Mouse (Mus musculus) spleen, adult 2 months (tissue): Measurements from ENCODE around the gene Scamp3. TPM values are rescaled to one million over a fixed set of nuclear protein-coding genes. Genes with fewer than 3 reads are reported as not detected.
"Not testable (repeated sequence)": the region's sequence is repeated elsewhere in the genome, so short reads cannot be mapped to it uniquely, and the experiment has no call there.

Source experiments
- DNase-seq, 2 experiments: peaks; one replicate each; pipeline versions ENCODE4 v3.0.0 to v3.0.0-alpha.2; 2012 to 2021; ENCODE audit warnings: low spot score in 2 of 2, low read depth in 1 of 2
- H3K27ac ChIP-seq: fragments of 200-500 bp; 2 replicates; pipeline ENCODE4 v1.5.1; 2012; ENCODE audit warnings: low read length, inconsistent platforms; ENCODE audit not compliant: insufficient read depth
- H3K27me3 ChIP-seq: fragments of 200-500 bp; 2 replicates; pipeline ENCODE4 v1.6.1; 2012; ENCODE audit warnings: mild to moderate bottlenecking, moderate library complexity, low read length, inconsistent platforms; ENCODE audit not compliant: control insufficient read depth, insufficient read depth
- H3K36me3 ChIP-seq: fragments of 200-500 bp; 2 replicates; pipeline ENCODE4 v1.6.1; 2012; ENCODE audit warnings: mild to moderate bottlenecking, low read length, inconsistent platforms; ENCODE audit not compliant: control insufficient read depth, insufficient read depth
- H3K4me1 ChIP-seq: fragments of 200-500 bp; 2 replicates; pipeline ENCODE4 v1.6.1; 2011; ENCODE audit warnings: inconsistent platforms; ENCODE audit not compliant: control insufficient read depth, insufficient read depth, insufficient read length
- H3K4me3 ChIP-seq: fragments of 200-500 bp; 2 replicates; pipeline ENCODE4 v1.5.1; 2011; ENCODE audit warnings: mild to moderate bottlenecking, inconsistent platforms; ENCODE audit not compliant: insufficient read depth, insufficient read length; ENCODE audit errors: extremely low read depth
- CTCF ChIP-seq: fragments of 200-500 bp; IDR thresholded peaks from 2 replicates; pipeline ENCODE4 v1.5.1; 2011; ENCODE audit warnings: mild to moderate bottlenecking, inconsistent platforms; ENCODE audit not compliant: insufficient read depth, insufficient read length, insufficient replicate concordance; ENCODE audit errors: extremely low read depth
- POLR2A ChIP-seq: fragments of 200-500 bp; IDR thresholded peaks from 2 replicates; pipeline ENCODE4 v1.6.1; 2011; ENCODE audit warnings: low read depth, low read length, inconsistent platforms
- WGBS: fragments of 180-500 bp; shearing (Covaris S2); methylation state at CpG from one replicate; pipeline ENCODE4 v1.1.7; 2018; 5-methylcytosine and 5-hydroxymethylcytosine counted together
- polyA plus RNA-seq: library from polyadenylated mRNA; depleted of rRNA; stranded (reverse); fragments of >200 nt; gene quantifications from 2 replicates; pipeline ENCODE4 v1.2.3, GENCODE M21; 2012

Gene Scamp3
- polyA plus RNA-seq, 1 experiment, result 120 TPM

- WGBS, result 8% methylated on average over 19 of the region's 19 CpGs
- H3K4me1 ChIP-seq, result peaks cover 5% of the 10 kb centered on the region; the same call in 1 of the 2 replicates
Measured at GRCm38 (mm10) chr3:89214681-89215411, 37.6 kb downstream of the Scamp3 start, which contains the start of gene Thbs3. Gene Thbs3 (plus strand): TSS chr3:89215180.

GRCm38 (mm10) chr3:89215853-89216252, 38.6 kb downstream of the Scamp3 start:
- H3K27me3 ChIP-seq, result no peaks in the 10 kb centered on the region
- DNase-seq, result peak; percentile 76 to 80
- no peaks in the 10 kb centered on the region for H3K36me3 ChIP-seq
- H3K27ac ChIP-seq, result no peak overlapping the region
- H3K4me3 ChIP-seq, result no peak overlapping the region
- TF ChIP-seq CTCF (peak; percentile 73; the same call in 1 of the 2 replicates), POLR2A (no peak)
- peaks cover 5% of the 10 kb centered on the region; the same call in 1 of the 2 replicates for H3K4me1 ChIP-seq
- WGBS, result 0% methylated on average over 6 of the region's 6 CpGs

More at GRCm38 (mm10) chr3:89214681-89215411, 37.6 kb downstream of the Scamp3 start, which contains the start of gene Thbs3:
- Histone ChIP-seq H3K36me3 (no peaks in the 10 kb centered on the region; the same call in 1 of the 2 replicates), H3K27ac (peak within 1 kb of the TSS; percentile 77), H3K4me3 (peak within 1 kb of the TSS; percentile 90), H3K27me3 (no peaks in the 10 kb centered on the region)
- no peak for DNase-seq
- TF ChIP-seq POLR2A, result no peak
- TF ChIP-seq CTCF, result no peak

GRCm38 (mm10) chr3:89216407-89216806, 39.1 kb downstream of the Scamp3 start:
- H3K36me3 ChIP-seq, H3K27me3 ChIP-seq, H3K4me3 ChIP-seq, DNase-seq, H3K4me1 ChIP-seq, H3K27ac ChIP-seq: not testable (repeated sequence)
- WGBS, result 82% methylated on average over 7 of the region's 7 CpGs

DNA sequence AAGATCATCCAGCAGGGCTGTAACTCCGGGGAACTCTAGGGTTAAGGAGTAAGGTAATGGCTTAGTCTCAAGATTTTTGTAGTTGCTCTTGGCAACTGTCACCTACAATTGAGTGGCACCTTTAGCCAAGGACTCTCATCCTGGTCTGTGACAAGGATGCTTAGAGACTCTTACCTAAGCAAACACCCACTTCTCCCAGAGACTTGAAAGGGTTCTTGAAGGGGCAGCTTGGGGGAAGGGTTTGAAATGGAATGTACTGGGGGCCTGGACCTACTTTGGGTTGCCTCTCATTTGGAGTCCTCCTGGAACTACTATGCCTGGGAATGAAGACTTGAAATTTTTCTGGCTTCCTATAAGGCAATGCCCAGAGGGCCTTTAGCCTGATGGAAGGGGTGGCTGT, 41.0 kb downstream of the Scamp3 start:
- WGBS, result 90% methylated on average over 1 of the region's 1 CpGs
- H3K36me3 ChIP-seq, result no peaks in the 10 kb centered on the region
- H3K27ac ChIP-seq, result no peak overlapping the region
- TF ChIP-seq CTCF (no peak), POLR2A (no peak)
- H3K27me3 ChIP-seq, result no peaks in the 10 kb centered on the region
- no peak overlapping the region for H3K4me3 ChIP-seq
- no peak for DNase-seq
- peaks cover 5% of the 10 kb centered on the region; the same call in 1 of the 2 replicates for H3K4me1 ChIP-seq

GRCm38 (mm10) chr3:89219546-89219945, 42.3 kb downstream of the Scamp3 start:
- no peak for TF ChIP-seq POLR2A
- no peak for TF ChIP-seq CTCF

GRCm38 (mm10) chr3:89221167-89221566, 43.9 kb downstream of the Scamp3 start:
- H3K27ac ChIP-seq, result no peak overlapping the region
- no peak for DNase-seq
- H3K4me1 ChIP-seq, result no peaks in the 10 kb centered on the region
- TF ChIP-seq CTCF (no peak), POLR2A (no peak)
- no peaks in the 10 kb centered on the region for H3K36me3 ChIP-seq
- no peak overlapping the region for H3K4me3 ChIP-seq
- 90% methylated on average over 5 of the region's 5 CpGs for WGBS
- no peaks in the 10 kb centered on the region for H3K27me3 ChIP-seq

More at GRCm38 (mm10) chr3:89219546-89219945, 42.3 kb downstream of the Scamp3 start:
- no peaks in the 10 kb centered on the region for H3K36me3 ChIP-seq
- no peak overlapping the region for H3K27ac ChIP-seq
- no peak for DNase-seq
- no peak overlapping the region for H3K4me3 ChIP-seq
- WGBS, result 58% methylated on average over 8 of the region's 8 CpGs
- peaks cover 5% of the 10 kb centered on the region; the same call in 1 of the 2 replicates for H3K4me1 ChIP-seq
- H3K27me3 ChIP-seq, result no peaks in the 10 kb centered on the region

DNA sequence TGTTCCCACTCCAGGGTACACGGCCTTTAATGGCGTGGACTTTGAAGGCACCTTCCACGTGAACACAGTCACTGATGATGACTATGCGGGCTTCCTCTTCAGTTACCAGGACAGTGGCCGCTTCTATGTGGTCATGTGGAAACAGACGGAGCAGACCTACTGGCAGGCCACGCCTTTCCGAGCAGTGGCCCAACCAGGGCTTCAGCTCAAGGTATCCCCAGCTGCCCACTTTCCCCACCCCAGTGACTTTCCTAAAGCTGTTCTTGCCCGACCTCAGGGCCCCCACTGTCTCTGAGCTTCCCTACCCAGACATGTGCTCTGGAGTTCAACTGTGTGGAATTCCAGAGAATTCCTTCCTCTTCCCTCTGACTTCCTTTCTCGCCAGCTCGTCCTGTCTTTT, 47.5 kb downstream of the Scamp3 start:
- Histone ChIP-seq H3K4me1 (peaks cover 7% of the 10 kb centered on the region; the same call in 1 of the 2 replicates), H3K4me3 (no peak overlapping the region), H3K36me3 (no peaks in the 10 kb centered on the region), H3K27me3 (peaks cover 8% of the 10 kb centered on the region; the same call in 1 of the 2 replicates), H3K27ac (no peak overlapping the region)
- TF ChIP-seq CTCF (no peak), POLR2A (no peak)
- WGBS, result 87% methylated on average over 11 of the region's 11 CpGs
- DNase-seq, result no peak
